Mouse (Mus musculus): ENCODE data around the gene Coq6. TPM values are rescaled to one million over a fixed set of nuclear protein-coding genes. Genes with fewer than 3 reads are reported as not detected.
A peak's percentile ranks its signal among the peaks of the same experiment; 100 is the strongest.
"Not testable (repeated sequence)": the region's sequence is repeated elsewhere in the genome, so short reads cannot be mapped to it uniquely, and the experiment has no call there.

Gene Coq6
- polyA plus RNA-seq (2014; fragmentation: Nextera tagmentation; extraction: Ambion mirVana): 40.1 and 41.5 TPM in 2 replicates

GRCm38 (mm10) chr12:84361555-84362489, at the start of gene Coq6, which contains the start of gene Fam161b:
Gene Coq6 (plus strand): TSS chr12:84361657.
Gene Fam161b (minus strand): TSS chr12:84361833.
- H3K36me3 ChIP-seq (replicated peaks; ENCODE audit: control insufficient read depth, insufficient read depth): peaks cover 13% of the 10 kb centered on the region
- no peaks in the 10 kb centered on the region for H3K9me3 ChIP-seq (ENCODE audit: control insufficient read depth, low read length)
- H3K27me3 ChIP-seq (ENCODE audit: control insufficient read depth, insufficient read depth, low read length): no peaks in the 10 kb centered on the region
- peak within 1 kb of the TSS; percentile 67 for H3K4me2 ChIP-seq (replicated peaks)
- H3K4me3 ChIP-seq (replicated peaks; ENCODE audit: low read length): peak within 1 kb of the TSS; percentile 75
- H3K9ac ChIP-seq: peak within 1 kb of the TSS; percentile 82
- DNase-seq (ENCODE audit: low spot score) (peak; percentile 98), ATAC-seq (ENCODE audit: low FRiP score) (peak; percentile 99)
- H3K4me1 ChIP-seq (replicated peaks; ENCODE audit: control insufficient read depth, insufficient read depth, low read length): peaks cover 18% of the 10 kb centered on the region
- WGBS: under 1% methylated on average over 51 of the region's 51 CpGs
- H3K27ac ChIP-seq: peak within 1 kb of the TSS; percentile 60

GRCm38 (mm10) chr12:84316006-84316405, 45.5 kb upstream of the Coq6 start:
- DNase-seq (ENCODE audit: low spot score) (no peak), ATAC-seq (ENCODE audit: low FRiP score) (no peak)
- peak overlapping the region; percentile 85 for H3K27ac ChIP-seq
- H3K4me1 ChIP-seq (replicated peaks; ENCODE audit: control insufficient read depth, insufficient read depth, low read length): peaks cover 18% of the 10 kb centered on the region
- no peaks in the 10 kb centered on the region for H3K36me3 ChIP-seq (replicated peaks; ENCODE audit: control insufficient read depth, insufficient read depth)
- 48% methylated on average over 7 of the region's 7 CpGs for WGBS
- H3K4me2 ChIP-seq (replicated peaks): peak overlapping the region; percentile 78
- no peaks in the 10 kb centered on the region for H3K27me3 ChIP-seq (ENCODE audit: control insufficient read depth, insufficient read depth, low read length)
- H3K9ac ChIP-seq: peak overlapping the region; percentile 93
- no peaks in the 10 kb centered on the region for H3K9me3 ChIP-seq (ENCODE audit: control insufficient read depth, low read length)
- H3K4me3 ChIP-seq (replicated peaks; ENCODE audit: low read length): peak overlapping the region; percentile 83

- peak within 1 kb of the TSS; percentile 78 for H3K4me2 ChIP-seq (replicated peaks)
- WGBS: under 1% methylated on average over 74 of the region's 77 CpGs
- peak; percentile 93 for ATAC-seq (ENCODE audit: low FRiP score)
- H3K36me3 ChIP-seq (replicated peaks; ENCODE audit: control insufficient read depth, insufficient read depth): no peaks in the 10 kb centered on the region
- H3K9ac ChIP-seq: peak within 1 kb of the TSS; percentile 93
- H3K4me1 ChIP-seq (replicated peaks; ENCODE audit: control insufficient read depth, insufficient read depth, low read length): peaks cover 18% of the 10 kb centered on the region
- peak; percentile 78 for DNase-seq (ENCODE audit: low spot score)
- no peaks in the 10 kb centered on the region for H3K27me3 ChIP-seq (ENCODE audit: control insufficient read depth, insufficient read depth, low read length)
- no peaks in the 10 kb centered on the region for H3K9me3 ChIP-seq (ENCODE audit: control insufficient read depth, low read length)
- H3K27ac ChIP-seq: peak within 1 kb of the TSS; percentile 85
- peak within 1 kb of the TSS; percentile 83 for H3K4me3 ChIP-seq (replicated peaks; ENCODE audit: low read length)
These were observed 44.5 kb upstream of the Coq6 start, which contains the start of gene Zfp410 for GRCm38 (mm10) chr12:84316721-84317621. Gene Zfp410 (plus strand): TSS chr12:84316852.

- no peak for ATAC-seq (ENCODE audit: low FRiP score)
- H3K27ac ChIP-seq: no peak overlapping the region
- H3K9me3 ChIP-seq (ENCODE audit: control insufficient read depth, low read length): no peaks in the 10 kb centered on the region
- no peaks in the 10 kb centered on the region for H3K4me1 ChIP-seq (replicated peaks; ENCODE audit: control insufficient read depth, insufficient read depth, low read length)
- H3K27me3 ChIP-seq (ENCODE audit: control insufficient read depth, insufficient read depth, low read length): no peaks in the 10 kb centered on the region
- WGBS: 80% methylated on average over 4 of the region's 4 CpGs
- no peak overlapping the region for H3K4me3 ChIP-seq (replicated peaks; ENCODE audit: low read length)
- no peak overlapping the region for H3K9ac ChIP-seq
- DNase-seq (ENCODE audit: low spot score): no peak
- H3K4me2 ChIP-seq (replicated peaks): no peak overlapping the region
- peaks cover 79% of the 10 kb centered on the region for H3K36me3 ChIP-seq (replicated peaks; ENCODE audit: control insufficient read depth, insufficient read depth)
These were observed 34.3 kb upstream of the Coq6 start for GRCm38 (mm10) chr12:84327111-84327512.

GRCm38 (mm10) chr12:84336963-84337625, 24.4 kb upstream of the Coq6 start:
- Histone ChIP-seq H3K9ac (no peak overlapping the region), H3K36me3 (replicated peaks; ENCODE audit: control insufficient read depth, insufficient read depth) (peaks cover 94% of the 10 kb centered on the region), H3K9me3 (ENCODE audit: control insufficient read depth, low read length) (no peaks in the 10 kb centered on the region), H3K27ac (no peak overlapping the region), H3K27me3 (ENCODE audit: control insufficient read depth, insufficient read depth, low read length) (no peaks in the 10 kb centered on the region), H3K4me2 (replicated peaks) (no peak overlapping the region), H3K4me1 (replicated peaks; ENCODE audit: control insufficient read depth, insufficient read depth, low read length) (no peaks in the 10 kb centered on the region), H3K4me3 (replicated peaks; ENCODE audit: low read length) (no peak overlapping the region)
- ATAC-seq (ENCODE audit: low FRiP score) (no peak), DNase-seq (ENCODE audit: low spot score) (no peak)
- WGBS: 95% methylated on average over 11 of the region's 11 CpGs

GRCm38 (mm10) chr12:84347192-84347591, 14.3 kb upstream of the Coq6 start:
- Histone ChIP-seq H3K27me3 (ENCODE audit: control insufficient read depth, insufficient read depth, low read length) (no peaks in the 10 kb centered on the region), H3K9me3 (ENCODE audit: control insufficient read depth, low read length) (no peaks in the 10 kb centered on the region), H3K9ac (no peak overlapping the region), H3K36me3 (replicated peaks; ENCODE audit: control insufficient read depth, insufficient read depth) (peaks cover 92% of the 10 kb centered on the region), H3K4me2 (replicated peaks) (no peak overlapping the region), H3K27ac (no peak overlapping the region), H3K4me3 (replicated peaks; ENCODE audit: low read length) (no peak overlapping the region), H3K4me1 (replicated peaks; ENCODE audit: control insufficient read depth, insufficient read depth, low read length) (no peaks in the 10 kb centered on the region)
- no peak for DNase-seq (ENCODE audit: low spot score)
- ATAC-seq (ENCODE audit: low FRiP score): no peak
- 44% methylated on average over 2 of the region's 2 CpGs for WGBS

GRCm38 (mm10) chr12:84358699-84359098, 2.8 kb upstream of the Coq6 start:
- H3K4me2 ChIP-seq (replicated peaks); DNase-seq (ENCODE audit: low spot score); H3K9ac ChIP-seq; H3K4me3 ChIP-seq (replicated peaks; ENCODE audit: low read length); H3K27me3 ChIP-seq (ENCODE audit: control insufficient read depth, insufficient read depth, low read length); H3K9me3 ChIP-seq (ENCODE audit: control insufficient read depth, low read length); H3K27ac ChIP-seq; ATAC-seq (ENCODE audit: low FRiP score): not testable (repeated sequence)
- WGBS: 89% methylated on average over 2 of the region's 2 CpGs
- Histone ChIP-seq H3K4me1 (replicated peaks; ENCODE audit: control insufficient read depth, insufficient read depth, low read length) (peaks cover 17% of the 10 kb centered on the region), H3K36me3 (replicated peaks; ENCODE audit: control insufficient read depth, insufficient read depth) (peaks cover 42% of the 10 kb centered on the region)

- WGBS: 74% methylated on average over 2 of the region's 2 CpGs
- Histone ChIP-seq H3K36me3 (replicated peaks; ENCODE audit: control insufficient read depth, insufficient read depth) (peaks cover 13% of the 10 kb centered on the region), H3K4me1 (replicated peaks; ENCODE audit: control insufficient read depth, insufficient read depth, low read length) (peaks cover 18% of the 10 kb centered on the region), H3K4me3 (replicated peaks; ENCODE audit: low read length) (peak overlapping the region; percentile 75), H3K9me3 (ENCODE audit: control insufficient read depth, low read length) (no peaks in the 10 kb centered on the region), H3K9ac (peak overlapping the region; percentile 82; the same call in 1 of the 2 replicates), H3K27me3 (ENCODE audit: control insufficient read depth, insufficient read depth, low read length) (no peaks in the 10 kb centered on the region), H3K4me2 (replicated peaks) (peak overlapping the region; percentile 67), H3K27ac (no peak overlapping the region)
- no peak for ATAC-seq (ENCODE audit: low FRiP score)
- DNase-seq (ENCODE audit: low spot score): no peak
These were observed 1.4 kb downstream of the Coq6 start for GRCm38 (mm10) chr12:84362872-84363271.

All from hindbrain, embryonic 14.5 days (tissue).